Mouse (Mus musculus) CH12.LX (cell line): Measurements from ENCODE around the gene Speer2. TPM values are rescaled to one million over a fixed set of nuclear protein-coding genes. Genes with fewer than 3 reads are reported as not detected.

Experiments
- DNase-seq: peaks from one replicate; pipeline ENCODE4 v3.0.0-alpha.2; 2013; ENCODE audit errors: extremely low read depth
- H3K27ac ChIP-seq: 2 replicates; pipeline ENCODE4 v1.5.1; 2012; ENCODE audit warnings: low read depth, mild to moderate bottlenecking, control low read depth, moderate library complexity; ENCODE audit not compliant: insufficient read depth
- H3K27me3 ChIP-seq: replicated peaks from 2 replicates; pipeline ENCODE3; 2012; ENCODE audit warnings: inconsistent platforms
- H3K36me3 ChIP-seq, 2 experiments: replicated peaks in 1 of 2; 2 replicates each; pipeline versions ENCODE3 to v1.6.1; 2012; ENCODE audit warnings: inconsistent platforms in 1 of 2, low read length in 1 of 2, mild to moderate bottlenecking in 1 of 2, mixed read lengths in 1 of 2, moderate library complexity in 1 of 2; ENCODE audit not compliant: control insufficient read depth in 1 of 2, insufficient read depth in 1 of 2
- H3K4me1 ChIP-seq, 2 experiments: 2 replicates each; pipeline ENCODE4 v1.6.1; 2012; ENCODE audit warnings: inconsistent platforms in 1 of 2, moderate library complexity in 1 of 2; ENCODE audit not compliant: insufficient read depth in 2 of 2, control insufficient read depth in 1 of 2
- H3K4me2 ChIP-seq: 2 replicates; pipeline ENCODE4 v1.6.1; 2012; ENCODE audit warnings: low read depth, mild to moderate bottlenecking, control low read depth; ENCODE audit not compliant: poor library complexity, insufficient read depth, severe bottlenecking
- H3K4me3 ChIP-seq, 3 experiments: fragments of 150-350 bp in 1 of 3; sonication (generic) in 1 of 3; replicated peaks in 1 of 3; 2 replicates each; pipeline versions ENCODE3 to v1.5.1; 2011 to 2012; ENCODE audit warnings: low read depth in 2 of 3, low read length in 2 of 3, mild to moderate bottlenecking in 2 of 3, moderate library complexity in 2 of 3, control low read depth in 1 of 3, improper control_type of control experiment in 1 of 3, inconsistent platforms in 1 of 3, mixed read lengths in 1 of 3; ENCODE audit not compliant: poor library complexity in 1 of 3
- H3K79me2 ChIP-seq: replicated peaks from 2 replicates; pipeline ENCODE4 v1.6.1; 2012; ENCODE audit warnings: mild to moderate bottlenecking, moderate library complexity; ENCODE audit not compliant: control insufficient read depth, poor library complexity, insufficient read depth, severe bottlenecking; ENCODE audit errors: extremely low read depth
- H3K9ac ChIP-seq: 2 replicates; pipeline ENCODE4 v1.6.1; 2012; ENCODE audit warnings: low read depth, mild to moderate bottlenecking, control low read depth, moderate library complexity; ENCODE audit not compliant: insufficient read depth
- H3K9me3 ChIP-seq: replicated peaks from 2 replicates; pipeline ENCODE3; 2012; ENCODE audit warnings: low read length, inconsistent platforms, mixed read lengths
- CHD1 ChIP-seq: IDR thresholded peaks from 2 replicates; pipeline ENCODE4 v1.6.1; 2012; ENCODE audit warnings: low read depth, low read length, improper control_type of control experiment, inconsistent platforms
- ELF1 ChIP-seq: IDR thresholded peaks from 2 replicates; pipeline ENCODE4 v1.6.1; 2014; ENCODE audit warnings: low read depth, mild to moderate bottlenecking, inconsistent platforms, low read length, improper control_type of control experiment
- EP300 ChIP-seq: IDR thresholded peaks from 2 replicates; pipeline ENCODE4 v1.6.1; 2011; ENCODE audit warnings: low read length, improper control_type of control experiment
- HCFC1 ChIP-seq: IDR thresholded peaks from 2 replicates; pipeline ENCODE4 v1.6.1; 2012; ENCODE audit warnings: low read depth, mild to moderate bottlenecking, inconsistent platforms, low read length, improper control_type of control experiment
- MAFK ChIP-seq: IDR thresholded peaks from 2 replicates; pipeline ENCODE4 v1.6.1; 2011; ENCODE audit warnings: low read length, improper control_type of control experiment; ENCODE audit not compliant: insufficient replicate concordance
- MAX ChIP-seq: IDR thresholded peaks from 2 replicates; pipeline ENCODE4 v1.6.1; 2011; ENCODE audit warnings: low read length, improper control_type of control experiment
- MXI1 ChIP-seq: IDR thresholded peaks from 2 replicates; pipeline ENCODE4 v1.6.1; 2011; ENCODE audit warnings: mild to moderate bottlenecking, low read depth, low read length, improper control_type of control experiment
- NELFE ChIP-seq: IDR thresholded peaks from 2 replicates; pipeline ENCODE4 v1.6.1; 2011; ENCODE audit warnings: low read depth, low read length, improper control_type of control experiment
- PAX5 ChIP-seq: IDR thresholded peaks from 2 replicates; pipeline ENCODE4 v1.6.1; 2012; ENCODE audit warnings: low read length, inconsistent platforms, mixed read lengths
- RAD21 ChIP-seq: IDR thresholded peaks from 2 replicates; pipeline ENCODE4 v1.6.1; 2011; ENCODE audit warnings: low read depth, mild to moderate bottlenecking, low read length, improper control_type of control experiment, moderate library complexity
- UBTF ChIP-seq: IDR thresholded peaks from 2 replicates; pipeline ENCODE4 v1.6.1; 2012; ENCODE audit warnings: low read depth, mild to moderate bottlenecking, inconsistent platforms, low read length, improper control_type of control experiment, moderate library complexity
- ZC3H11A ChIP-seq: IDR thresholded peaks from 2 replicates; pipeline ENCODE4 v1.6.1; 2012; ENCODE audit warnings: low read depth, mild to moderate bottlenecking, inconsistent platforms, low read length, improper control_type of control experiment
- ZKSCAN1 ChIP-seq: IDR thresholded peaks from 2 replicates; pipeline ENCODE4 v1.6.1; 2012; ENCODE audit warnings: low read depth, inconsistent platforms, low read length, improper control_type of control experiment, borderline replicate concordance
- dilution Hi-C: fragments of 300-500 bp; cut with MboI; formaldehyde crosslinking; loops from 2 replicates; pipeline ENCODE4 v1.14.3; 2020; ENCODE audit warnings: low sequenced_read_pairs; ENCODE audit not compliant: extremely low pct_unique_long_range_greater_than_20kb, extremely low pct_ligation_motif_present
- in situ Hi-C: fragments of 300-500 bp; cut with MboI; formaldehyde crosslinking; loops from 3 replicates; pipeline ENCODE4 v1.14.3; 2019; ENCODE audit warnings: low sequenced_read_pairs, low pct_ligation_motif_present, low pct_unique_long_range_greater_than_20kb, mixed read lengths
- polyA plus RNA-seq: library from polyadenylated mRNA; unstranded; fragments of >175 nt; gene quantifications from 2 replicates; pipeline ENCODE4 v1.2.1, GENCODE M21; 2012; ENCODE audit warnings: low read depth; ENCODE audit not compliant: insufficient read length
- total RNA-seq, 2 experiments: library from RNA; depleted of rRNA; stranded (reverse); fragments of 300-350 nt in 1 of 2; fragments of >200 nt in 1 of 2; gene quantifications; 2 replicates each; pipeline ENCODE4 v1.2.3; 2012 to 2014

Gene Speer2
- total RNA-seq (2012; rRNA removed): not detected in 2 replicates
- total RNA-seq (2014; rRNA removed): not detected in 2 replicates
- polyA plus RNA-seq: not detected in 2 replicates

GRCm38 (mm10) chr16:69863644-69864043, at the start of gene Speer2:
TSS of gene Speer2 (minus strand) at chr16:69863744.
- H3K9me3 ChIP-seq: peaks cover 21% of the 10 kb centered on the region
- H3K79me2 ChIP-seq: no peaks in the 10 kb centered on the region
- H3K36me3 ChIP-seq: no peaks in the 10 kb centered on the region
- in situ Hi-C loops (no loop called here), dilution Hi-C loops (no loop called here)
- H3K27me3 ChIP-seq: no peaks in the 10 kb centered on the region
- H3K4me2 ChIP-seq: no peak within 1 kb of the TSS
- no peak within 1 kb of the TSS for H3K4me3 ChIP-seq
- no peak within 1 kb of the TSS for H3K9ac ChIP-seq
- H3K4me1 ChIP-seq: no peaks in the 10 kb centered on the region
- H3K27ac ChIP-seq: no peak within 1 kb of the TSS
- TF ChIP-seq MAX (no peak), ELF1 (no peak), CHD1 (no peak), ZC3H11A (no peak), EP300 (no peak), PAX5 (no peak), UBTF (no peak), MXI1 (no peak), MAFK (no peak), NELFE (no peak), RAD21 (no peak)
- no peak for DNase-seq

- Histone ChIP-seq H3K27me3 (no peaks in the 10 kb centered on the region), H3K36me3 (no peaks in the 10 kb centered on the region)
Measured at GRCm38 (mm10) chr16:69904303-69904702, 40.8 kb upstream of the Speer2 start.

GRCm38 (mm10) chr16:69880712-69881111, 17.2 kb upstream of the Speer2 start:
- no peak overlapping the region for H3K4me2 ChIP-seq
- H3K4me1 ChIP-seq: no peaks in the 10 kb centered on the region
- H3K27me3 ChIP-seq: no peaks in the 10 kb centered on the region
- no peaks in the 10 kb centered on the region for H3K36me3 ChIP-seq
- in situ Hi-C loops (no loop called here), dilution Hi-C loops (no loop called here)
- TF ChIP-seq HCFC1 (no peak), ZKSCAN1 (no peak)
- TF ChIP-seq, all 38 proteins: peak for 0
- no peak for DNase-seq
- Histone ChIP-seq H3K9ac (no peak overlapping the region), H3K4me3 (no peak overlapping the region), H3K27ac (no peak overlapping the region), H3K9me3 (peaks cover 33% of the 10 kb centered on the region), H3K79me2 (no peaks in the 10 kb centered on the region)

More at GRCm38 (mm10) chr16:69904303-69904702, 40.8 kb upstream of the Speer2 start:
- H3K4me2 ChIP-seq: no peak overlapping the region
- dilution Hi-C loops: no loop called here
- no peaks in the 10 kb centered on the region for H3K4me1 ChIP-seq
- H3K9ac ChIP-seq: no peak overlapping the region
- no peak overlapping the region for H3K27ac ChIP-seq
- no peak for TF ChIP-seq PAX5
- in situ Hi-C loops: no loop called here
- no peak for DNase-seq
- no peak overlapping the region for H3K4me3 ChIP-seq
- peaks cover 41% of the 10 kb centered on the region for H3K9me3 ChIP-seq
- H3K79me2 ChIP-seq: no peaks in the 10 kb centered on the region
